Mouse (Mus musculus): ENCODE data around the gene Ehmt2.
"Not testable (repeated sequence)": the region's sequence is repeated elsewhere in the genome, so short reads cannot be mapped to it uniquely, and the experiment has no call there.

Gene Ehmt2

GRCm38 (mm10) chr17:34928841-34929240, 30.6 kb downstream of the Ehmt2 start:
- no peak for DNase-seq

- peak; percentile 98 to 99 for DNase-seq
Observed at GRCm38 (mm10) chr17:34931061-34931734, 32.9 kb downstream of the Ehmt2 start, which contains the start of gene Neu1. TSS of gene Neu1 (plus strand) at chr17:34931253.

GRCm38 (mm10) chr17:34931735-34932098, 33.4 kb downstream of the Ehmt2 start:
- peak; percentile 30 to 35 for DNase-seq

GRCm38 (mm10) chr17:34932287-34932686, 34.0 kb downstream of the Ehmt2 start:
- no peak for DNase-seq

GRCm38 (mm10) chr17:34934031-34934430, 35.8 kb downstream of the Ehmt2 start:
- DNase-seq: no peak

GRCm38 (mm10) chr17:34934830-34935229, 36.6 kb downstream of the Ehmt2 start:
- peak; percentile 52 to 57 for DNase-seq

GRCm38 (mm10) chr17:34937960-34938505, 39.8 kb downstream of the Ehmt2 start:
- no peak for DNase-seq

GRCm38 (mm10) chr17:34941344-34942041, 43.2 kb downstream of the Ehmt2 start:
- no peak for DNase-seq

- no peak for DNase-seq
Observed at GRCm38 (mm10) chr17:34943128-34943815, 45.0 kb downstream of the Ehmt2 start.

- no peak for DNase-seq
Observed at GRCm38 (mm10) chr17:34944362-34944761, 46.1 kb downstream of the Ehmt2 start.

- no peak for DNase-seq
Observed at GRCm38 (mm10) chr17:34946486-34947140, 48.3 kb downstream of the Ehmt2 start.

- peak in 1 of 2 experiments; percentile 37 for DNase-seq
Observed at GRCm38 (mm10) chr17:34947606-34948005, 49.3 kb downstream of the Ehmt2 start.

GRCm38 (mm10) chr17:34948721-34949552, 50.7 kb downstream of the Ehmt2 start:
- DNase-seq: not testable (repeated sequence)

GRCm38 (mm10) chr17:34949553-34949969, 51.3 kb downstream of the Ehmt2 start:
- DNase-seq: no peak

GRCm38 (mm10) chr17:34950514-34951455, 52.5 kb downstream of the Ehmt2 start:
- DNase-seq: no peak

- DNase-seq: no peak
Observed at GRCm38 (mm10) chr17:34951636-34952377, 53.5 kb downstream of the Ehmt2 start.

GRCm38 (mm10) chr17:34952378-34953040, 54.2 kb downstream of the Ehmt2 start:
- DNase-seq: peak; percentile 81 to 88

- no peak for DNase-seq
Observed at GRCm38 (mm10) chr17:34953258-34953657, 55.0 kb downstream of the Ehmt2 start.

GRCm38 (mm10) chr17:34953904-34954303, 55.6 kb downstream of the Ehmt2 start:
- no peak for DNase-seq
